Mouse (Mus musculus) retina, postnatal 1 day (tissue): ENCODE measurements around the gene Lipc.
"Not testable (repeated sequence)": the region's sequence is repeated elsewhere in the genome, so short reads cannot be mapped to it uniquely, and the experiment has no call there.

Experiments used
- DNase-seq: peaks from one replicate; pipeline ENCODE4 v3.0.0-alpha.2; 2012

Lipc gene

GRCm38 (mm10) chr9:70854950-70855349 is 97.1 kb downstream of the Lipc start:
- no peak for DNase-seq

GRCm38 (mm10) chr9:70853081-70853480 is 98.9 kb downstream of the Lipc start:
- DNase-seq: not testable (repeated sequence)

- DNase-seq: no peak
Observed at GRCm38 (mm10) chr9:70851533-70851932, 100.5 kb downstream of the Lipc start.

- no peak for DNase-seq
Observed at GRCm38 (mm10) chr9:70848135-70848770, 103.8 kb downstream of the Lipc start.

GRCm38 (mm10) chr9:70847627-70848051 is 104.4 kb downstream of the Lipc start:
- DNase-seq: peak; percentile 35

- DNase-seq: no peak
Observed at GRCm38 (mm10) chr9:70843270-70843669, 108.8 kb downstream of the Lipc start.

GRCm38 (mm10) chr9:70842300-70842941 is 109.6 kb downstream of the Lipc start:
- no peak for DNase-seq

- no peak for DNase-seq
Observed at GRCm38 (mm10) chr9:70841426-70842215, 110.4 kb downstream of the Lipc start.

- DNase-seq: no peak
Observed at GRCm38 (mm10) chr9:70840861-70841341, 111.1 kb downstream of the Lipc start.

GRCm38 (mm10) chr9:70838132-70838911 is 113.7 kb downstream of the Lipc start:
- no peak for DNase-seq

GRCm38 (mm10) chr9:70834730-70835154 is 117.3 kb downstream of the Lipc start:
- peak; percentile 39 for DNase-seq

- no peak for DNase-seq
Observed at GRCm38 (mm10) chr9:70834217-70834616, 117.8 kb downstream of the Lipc start.

- DNase-seq: no peak
Observed at GRCm38 (mm10) chr9:70833111-70833908, 118.7 kb downstream of the Lipc start.

- no peak for DNase-seq
Observed at GRCm38 (mm10) chr9:70832231-70832630, 119.8 kb downstream of the Lipc start.

GRCm38 (mm10) chr9:70830844-70831529 is 121.0 kb downstream of the Lipc start:
- no peak for DNase-seq

- DNase-seq: no peak
Observed at GRCm38 (mm10) chr9:70829784-70830488, 122.1 kb downstream of the Lipc start.

GRCm38 (mm10) chr9:70827911-70828310 is 124.1 kb downstream of the Lipc start:
- DNase-seq: no peak

- no peak for DNase-seq
Observed at GRCm38 (mm10) chr9:70824103-70824502, 127.9 kb downstream of the Lipc start.

- no peak for DNase-seq
Observed at GRCm38 (mm10) chr9:70818739-70819138, 133.3 kb downstream of the Lipc start.

- DNase-seq: peak; percentile 74
Observed at GRCm38 (mm10) chr9:70817396-70817795, 134.6 kb downstream of the Lipc start.
